Mouse (Mus musculus) forebrain, embryonic 14.5 days (tissue): ENCODE measurements around the gene Lipn. TPM values are rescaled to one million over a fixed set of nuclear protein-coding genes. Genes with fewer than 3 reads are reported as not detected.

Experiments used
- ATAC-seq: fragments of 200-750 bp; cut with Nextera tagmentation; 2 replicates; pipeline ENCODE4 v1.8.0; 2017; ENCODE audit warnings: mild to moderate bottlenecking, moderate library complexity
- DNase-seq: peaks from one replicate; pipeline ENCODE4 v3.0.0-alpha.2; 2015; ENCODE audit warnings: low spot score
- H3K27ac ChIP-seq: fragments of 300-500 bp; sonication (generic); 2 replicates; pipeline ENCODE4 v1.5.1; 2014; ENCODE audit warnings: low read depth, mild to moderate bottlenecking, control low read depth, low read length, moderate library complexity
- H3K27me3 ChIP-seq: fragments of 300-500 bp; sonication (generic); replicated peaks from 2 replicates; pipeline ENCODE4 v1.6.1; 2014; ENCODE audit warnings: low read length, control low read depth, mixed read lengths; ENCODE audit not compliant: control insufficient read depth, insufficient read depth
- H3K36me3 ChIP-seq: fragments of 300-500 bp; sonication (generic); 2 replicates; pipeline ENCODE4 v1.6.1; 2014; ENCODE audit warnings: low read length, control low read depth; ENCODE audit not compliant: control insufficient read depth, insufficient read depth
- H3K4me1 ChIP-seq: fragments of 300-500 bp; sonication (generic); 2 replicates; pipeline ENCODE4 v1.6.1; 2014; ENCODE audit warnings: antibody characterized with exemption, low read length, control low read depth; ENCODE audit not compliant: control insufficient read depth, insufficient read depth
- H3K4me2 ChIP-seq: fragments of 300-500 bp; sonication (generic); 2 replicates; pipeline ENCODE4 v1.6.1; 2014; ENCODE audit warnings: mild to moderate bottlenecking, control low read depth, low read length
- H3K4me3 ChIP-seq: fragments of 300-500 bp; sonication (generic); 2 replicates; pipeline ENCODE4 v1.5.1; 2014; ENCODE audit warnings: low read depth, low read length, control low read depth
- H3K9ac ChIP-seq: fragments of 300-500 bp; sonication (generic); 2 replicates; pipeline ENCODE4 v1.6.1; 2014; ENCODE audit warnings: mild to moderate bottlenecking, low read length, control low read depth, moderate library complexity
- H3K9me3 ChIP-seq: fragments of 300-500 bp; sonication (generic); replicated peaks from 2 replicates; pipeline ENCODE4 v1.6.1; 2016; ENCODE audit warnings: low read length, control low read depth, mixed read lengths; ENCODE audit not compliant: control insufficient read depth
- WGBS: fragments of 180-500 bp; shearing (Covaris S2); extraction: QIAGEN DNeasy Blood & Tissue Kit; methylation state at CpG from one replicate; pipeline ENCODE4 v1.1.7; 2014; 5-methylcytosine and 5-hydroxymethylcytosine counted together
- polyA plus RNA-seq: library from polyadenylated mRNA; unstranded; fragments of >200 nt; fragmentation: Nextera tagmentation; extraction: Ambion mirVana; gene quantifications from 2 replicates; pipeline ENCODE4 v1.2.1, GENCODE M21; 2014

Gene Lipn
- polyA plus RNA-seq, 1 experiment from 2014 or later: not detected

DNA sequence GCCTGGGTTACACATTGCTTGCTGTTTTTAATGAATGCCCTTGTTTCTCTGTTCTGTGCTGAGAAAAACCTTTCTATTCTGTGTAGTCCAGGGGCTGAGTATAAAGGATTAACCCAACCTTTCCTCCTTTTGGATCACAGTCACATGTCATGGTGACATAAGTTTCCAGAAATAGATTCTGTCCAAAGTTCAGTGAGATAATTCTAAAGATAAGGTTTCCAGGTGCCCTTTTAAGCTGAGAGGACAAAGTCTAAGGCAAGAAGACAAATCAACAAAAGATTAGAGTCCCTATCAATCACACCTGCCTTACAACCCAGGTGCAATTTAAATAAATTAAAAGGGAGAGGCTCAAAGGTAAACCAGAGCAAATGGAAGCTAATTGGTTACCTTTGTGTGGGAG lies 7.1 kb downstream of the Lipn start:
- Histone ChIP-seq H3K9me3 (no peaks in the 10 kb centered on the region), H3K27me3 (no peaks in the 10 kb centered on the region), H3K9ac (no peak overlapping the region), H3K27ac (no peak overlapping the region), H3K4me1 (no peaks in the 10 kb centered on the region), H3K4me3 (no peak overlapping the region), H3K4me2 (no peak overlapping the region), H3K36me3 (no peaks in the 10 kb centered on the region)
- DNase-seq (no peak), ATAC-seq (no peak)

GRCm38 (mm10) chr19:34078130-34078529 lies 11.0 kb downstream of the Lipn start:
- no peaks in the 10 kb centered on the region for H3K9me3 ChIP-seq
- no peaks in the 10 kb centered on the region for H3K27me3 ChIP-seq
- no peak overlapping the region for H3K9ac ChIP-seq
- no peaks in the 10 kb centered on the region for H3K36me3 ChIP-seq
- DNase-seq (no peak), ATAC-seq (no peak)
- H3K27ac ChIP-seq: no peak overlapping the region
- no peaks in the 10 kb centered on the region for H3K4me1 ChIP-seq
- H3K4me2 ChIP-seq: no peak overlapping the region
- 88% methylated on average over 2 of the region's 2 CpGs for WGBS
- no peak overlapping the region for H3K4me3 ChIP-seq

DNA sequence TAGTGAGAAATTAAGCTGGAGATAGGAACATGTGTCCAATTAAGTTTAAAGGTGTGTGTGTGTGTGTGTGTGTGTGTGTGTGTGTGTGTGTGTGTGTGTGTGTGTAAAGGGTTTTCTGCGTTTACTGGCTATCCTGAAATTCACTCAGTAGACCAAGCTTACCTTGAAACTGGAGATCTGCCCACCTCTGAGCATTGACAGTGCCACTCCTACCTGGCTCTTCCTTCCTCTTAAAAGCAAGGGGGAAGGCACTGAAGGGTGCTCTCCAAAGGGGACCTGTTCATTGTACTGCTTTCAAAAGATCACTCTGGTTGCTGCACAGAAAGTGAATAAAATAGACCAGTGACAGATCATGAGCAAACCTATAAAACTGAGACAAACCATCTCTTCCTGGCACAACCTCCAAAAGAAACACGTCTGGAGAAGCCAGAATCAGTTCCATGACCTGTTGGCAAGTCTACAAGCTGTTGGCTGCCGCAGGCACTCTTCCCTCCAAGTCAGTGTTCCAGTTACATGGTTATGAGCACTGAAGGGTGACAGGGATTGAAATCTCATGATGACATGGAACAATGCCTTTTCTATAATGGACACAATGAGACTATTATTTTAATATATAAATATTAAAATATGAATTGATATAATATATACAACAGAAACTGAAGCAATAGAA lies 22.0 kb downstream of the Lipn start:
- 78% methylated on average over 3 of the region's 3 CpGs for WGBS
- no peak overlapping the region for H3K4me2 ChIP-seq
- H3K9me3 ChIP-seq: no peaks in the 10 kb centered on the region
- no peak overlapping the region for H3K9ac ChIP-seq
- H3K36me3 ChIP-seq: no peaks in the 10 kb centered on the region
- H3K27me3 ChIP-seq: no peaks in the 10 kb centered on the region
- H3K27ac ChIP-seq: no peak overlapping the region
- ATAC-seq: no peak
- no peaks in the 10 kb centered on the region for H3K4me1 ChIP-seq
- DNase-seq: no peak
- H3K4me3 ChIP-seq: no peak overlapping the region

- Histone ChIP-seq H3K4me2 (no peak overlapping the region), H3K36me3 (no peaks in the 10 kb centered on the region), H3K27me3 (no peaks in the 10 kb centered on the region), H3K27ac (no peak overlapping the region), H3K9ac (no peak overlapping the region), H3K4me1 (no peaks in the 10 kb centered on the region), H3K9me3 (no peaks in the 10 kb centered on the region), H3K4me3 (no peak overlapping the region)
- DNase-seq: no peak
- WGBS: 84% methylated on average over 5 of the region's 5 CpGs
- ATAC-seq: no peak
Observed at GRCm38 (mm10) chr19:34095381-34095780, 28.2 kb downstream of the Lipn start.

DNA sequence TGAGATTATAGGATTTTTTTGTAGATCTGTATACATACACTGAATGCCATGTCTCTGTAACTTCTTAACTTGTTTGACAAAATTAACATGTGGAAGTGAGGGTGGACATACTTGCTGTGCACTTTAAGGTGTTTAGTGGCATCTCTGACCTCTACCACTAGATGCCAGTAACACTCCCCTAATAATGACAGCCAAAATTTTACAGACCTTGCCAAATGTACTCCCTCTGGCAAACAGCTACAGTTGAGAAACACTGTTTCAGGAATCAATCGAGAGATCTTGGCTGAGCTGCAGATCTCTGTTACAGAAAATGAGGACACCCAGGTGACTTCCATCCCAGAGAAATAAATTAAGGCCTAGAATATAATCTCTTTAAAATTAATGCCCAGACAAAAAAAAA lies 29.1 kb downstream of the Lipn start:
- WGBS: 72% methylated on average over 1 of the region's 1 CpGs
- no peaks in the 10 kb centered on the region for H3K9me3 ChIP-seq
- no peak overlapping the region for H3K4me3 ChIP-seq
- H3K9ac ChIP-seq: no peak overlapping the region
- DNase-seq (no peak), ATAC-seq (no peak)
- no peaks in the 10 kb centered on the region for H3K4me1 ChIP-seq
- no peaks in the 10 kb centered on the region for H3K36me3 ChIP-seq
- H3K27ac ChIP-seq: no peak overlapping the region
- H3K27me3 ChIP-seq: no peaks in the 10 kb centered on the region
- no peak overlapping the region for H3K4me2 ChIP-seq

- no peak for DNase-seq
- Histone ChIP-seq H3K27ac (no peak within 1 kb of the TSS), H3K9me3 (no peaks in the 10 kb centered on the region), H3K36me3 (no peaks in the 10 kb centered on the region), H3K4me2 (no peak within 1 kb of the TSS), H3K4me3 (no peak within 1 kb of the TSS), H3K27me3 (no peaks in the 10 kb centered on the region), H3K9ac (no peak within 1 kb of the TSS), H3K4me1 (no peaks in the 10 kb centered on the region)
- WGBS: 88% methylated on average over 4 of the region's 4 CpGs
- no peak for ATAC-seq
Observed at GRCm38 (mm10) chr19:34100633-34101032, 33.5 kb downstream of the Lipn start, which contains the start of gene Lipm. TSS of gene Lipm (plus strand) at chr19:34100933.

- H3K36me3 ChIP-seq: no peaks in the 10 kb centered on the region
- H3K27ac ChIP-seq: no peak overlapping the region
- DNase-seq: no peak
- no peaks in the 10 kb centered on the region for H3K4me1 ChIP-seq
- H3K9ac ChIP-seq: no peak overlapping the region
- H3K9me3 ChIP-seq: no peaks in the 10 kb centered on the region
- H3K27me3 ChIP-seq: no peaks in the 10 kb centered on the region
- no peak overlapping the region for H3K4me3 ChIP-seq
- no peak for ATAC-seq
- WGBS: 86% methylated on average over 7 of the region's 7 CpGs
- H3K4me2 ChIP-seq: no peak overlapping the region
Observed at GRCm38 (mm10) chr19:34101888-34102287, 34.7 kb downstream of the Lipn start.

DNA sequence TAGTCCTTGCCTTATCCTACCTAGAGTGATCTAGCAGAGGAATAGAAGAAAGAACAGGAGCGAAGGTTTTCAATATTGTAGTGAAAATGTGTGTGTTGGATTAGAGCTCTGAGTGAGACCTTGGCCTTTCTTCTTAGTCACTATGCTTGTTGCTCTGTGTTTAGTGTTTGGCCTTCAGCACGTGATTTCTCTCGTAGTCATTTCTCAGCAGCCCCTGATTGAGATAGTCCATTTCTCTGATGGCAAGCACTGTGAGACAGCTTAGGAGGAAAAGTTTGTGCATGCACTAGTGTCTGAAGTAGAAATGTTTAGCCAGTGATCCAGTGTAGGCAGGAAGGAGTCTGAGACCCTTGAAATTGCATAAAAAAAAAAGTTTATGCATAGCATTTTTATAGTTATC lies 37.7 kb downstream of the Lipn start:
- Histone ChIP-seq H3K4me3 (no peak overlapping the region), H3K9ac (no peak overlapping the region), H3K36me3 (no peaks in the 10 kb centered on the region), H3K27ac (no peak overlapping the region), H3K4me1 (no peaks in the 10 kb centered on the region), H3K27me3 (no peaks in the 10 kb centered on the region), H3K4me2 (no peak overlapping the region), H3K9me3 (no peaks in the 10 kb centered on the region)
- DNase-seq: no peak
- ATAC-seq: no peak
- WGBS: 92% methylated on average over 3 of the region's 3 CpGs

GRCm38 (mm10) chr19:34119102-34119501 lies 51.9 kb downstream of the Lipn start:
- ATAC-seq (no peak), DNase-seq (no peak)
- Histone ChIP-seq H3K27ac (no peak overlapping the region), H3K4me1 (no peaks in the 10 kb centered on the region), H3K4me2 (no peak overlapping the region), H3K9ac (no peak overlapping the region), H3K4me3 (no peak overlapping the region), H3K27me3 (no peaks in the 10 kb centered on the region), H3K36me3 (no peaks in the 10 kb centered on the region), H3K9me3 (no peaks in the 10 kb centered on the region)
- 96% methylated on average over 1 of the region's 1 CpGs for WGBS
